Mouse (Mus musculus): Measurements from ENCODE around the gene Slc26a9.

Gene Slc26a9

DNA sequence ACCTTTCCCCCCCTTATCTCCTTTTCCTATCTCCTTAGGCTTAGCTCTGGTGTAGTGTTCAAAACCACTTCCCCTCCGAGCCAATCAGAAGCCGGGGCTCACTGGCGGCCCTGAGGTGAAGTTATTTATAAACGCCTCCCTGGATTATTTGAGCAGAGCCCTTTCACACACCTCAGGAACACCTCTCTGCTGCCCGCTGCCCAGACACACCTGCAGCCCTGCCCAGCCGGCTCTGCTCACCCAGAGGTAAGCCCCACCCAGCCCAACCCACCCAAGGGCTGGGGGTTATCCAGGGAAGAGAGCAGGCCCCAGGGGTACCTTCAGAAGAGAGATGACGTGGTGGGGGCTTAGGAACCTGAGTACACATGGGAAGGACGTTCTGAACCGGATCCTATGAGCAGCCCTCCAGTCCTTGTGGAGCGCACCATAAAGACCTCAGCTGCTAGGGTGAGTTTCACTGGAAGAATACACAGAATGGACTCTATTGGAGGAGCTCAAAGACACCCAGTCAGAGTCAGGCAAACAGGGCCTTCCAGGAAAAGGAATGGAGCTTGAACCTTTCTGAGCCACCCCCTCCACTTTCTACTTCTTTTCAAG is at the start of gene Slc26a9:
Gene Slc26a9, plus strand, starts transcription at position 155 of the 597 bp plus-strand sequence.
- ChIA-PET CTCF (interaction anchor here (0.6 to 2.0 kb wide), 7 partner anchors 20 to 635 kb away, joined by 3 to 10 read pairs (median 5); partner anchors contain the start of gene Rab29 (in 1 of the 4)), POLR2A (interaction anchor here in 2 of 4 experiments (0.7 to 1.7 kb wide), 8 partner anchors 14 to 216 kb away, joined by 3 to 6 read pairs (median 3); partner anchors contain the start of gene Fam72a (in 1 of the 2))

DNA sequence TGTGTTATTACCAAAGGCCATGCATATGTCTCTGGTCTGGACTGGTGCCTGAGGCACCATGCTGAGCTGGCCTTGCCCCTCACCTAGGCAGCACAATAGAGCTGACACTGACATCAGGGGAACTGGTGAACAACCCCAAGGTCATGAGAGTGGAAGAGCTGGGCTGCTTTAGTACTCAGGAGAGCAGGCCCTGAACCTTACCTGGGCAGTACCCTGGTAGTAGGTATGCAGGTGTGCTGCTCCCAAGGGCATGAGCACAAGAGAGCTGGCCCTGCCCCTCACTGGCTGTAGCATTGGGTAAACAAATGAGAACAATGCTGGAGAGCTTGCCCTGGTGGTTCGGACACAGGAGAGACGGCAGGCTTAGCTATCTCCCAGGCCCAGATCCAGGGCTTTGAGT is 48.5 kb upstream of the Slc26a9 start:
- POLR2A ChIA-PET = interaction anchor here in 1 of 4 experiments (0.6 kb wide), 1 partner anchor 317 kb away, joined by 10 read pairs; no protein-coding TSS in a partner anchor
- CTCF ChIA-PET = interaction anchor here in 1 of 4 experiments (0.9 kb wide), 1 partner anchor 17 kb away, joined by 3 read pairs; no protein-coding TSS in a partner anchor

DNA sequence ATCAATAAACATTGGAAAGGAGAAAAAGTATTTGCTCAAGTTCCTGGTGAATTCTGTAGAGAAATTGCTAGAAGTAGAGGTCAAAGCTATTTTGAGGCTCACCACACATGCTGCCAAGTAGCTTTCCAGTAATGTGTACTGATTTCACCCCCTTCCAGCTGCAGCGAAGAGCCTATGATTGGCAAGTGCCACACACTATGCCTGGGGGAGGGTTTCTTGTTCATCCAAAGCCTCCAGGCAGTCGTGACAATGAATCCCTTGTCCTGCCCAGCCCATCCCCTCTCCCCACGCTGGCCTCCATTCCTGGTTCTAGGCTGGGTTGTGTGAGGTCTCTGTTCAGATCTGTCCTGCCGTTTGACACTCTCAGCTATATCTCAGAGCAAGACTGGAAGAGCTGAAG is 47.5 kb upstream of the Slc26a9 start:
- CTCF ChIA-PET = no interaction called here

DNA sequence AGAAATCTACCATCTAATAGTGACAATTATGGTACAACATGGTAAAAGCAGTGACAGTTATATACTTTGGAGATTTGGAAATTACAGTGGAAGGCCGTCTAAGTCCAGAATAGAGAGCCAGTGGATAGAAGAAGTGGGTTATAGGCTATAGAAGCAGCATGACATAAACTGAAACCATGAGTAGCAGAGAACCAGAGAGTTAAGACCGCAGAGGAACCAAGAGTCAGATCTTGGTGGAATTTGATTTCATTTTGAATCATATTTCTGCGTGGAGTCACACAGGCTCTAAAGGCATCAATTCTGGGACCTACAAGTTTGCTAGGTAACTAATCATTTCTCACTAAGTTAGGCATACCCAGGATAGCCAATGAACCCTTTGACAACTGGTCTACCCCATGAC is 45.1 kb upstream of the Slc26a9 start:
- ChIA-PET POLR2A (no interaction called here), CTCF (interaction anchor here in 1 of 4 experiments (0.5 kb wide), 1 partner anchor 54 kb away, joined by 3 read pairs; no protein-coding TSS in a partner anchor)

More for the DNA sequence above, 47.5 kb upstream of the Slc26a9 start:
- POLR2A ChIA-PET = no interaction called here

DNA sequence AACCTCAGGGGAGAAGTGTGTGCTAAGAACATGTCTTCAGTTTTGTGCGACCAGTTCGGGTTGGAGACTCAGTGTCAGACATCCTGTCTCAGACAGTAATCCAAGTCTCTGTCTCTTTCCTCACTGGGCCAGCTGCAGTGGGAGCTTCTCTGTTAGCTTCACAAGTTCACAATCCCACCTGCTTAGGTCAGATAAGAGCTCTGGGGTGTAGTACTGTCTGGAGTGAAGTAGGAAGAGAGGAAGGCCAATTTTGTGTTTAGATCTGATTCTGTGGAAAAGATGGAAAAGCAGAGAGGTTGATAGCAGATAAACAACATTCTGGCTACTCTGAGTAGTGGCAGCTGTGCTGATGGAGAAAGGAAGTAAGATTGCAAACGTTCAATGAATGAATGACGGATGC is 44.2 kb upstream of the Slc26a9 start:
- ChIA-PET POLR2A (interaction anchor here in 2 of 4 experiments (0.5 to 0.8 kb wide), 3 partner anchors 21 to 105 kb away, joined by 3 to 5 read pairs (median 3); no protein-coding TSS in a partner anchor), CTCF (interaction anchor here in 2 of 4 experiments (0.6 to 2.1 kb wide), 2 partner anchors 15 to 357 kb away, joined by 4 to 5 read pairs; no protein-coding TSS in a partner anchor)

DNA sequence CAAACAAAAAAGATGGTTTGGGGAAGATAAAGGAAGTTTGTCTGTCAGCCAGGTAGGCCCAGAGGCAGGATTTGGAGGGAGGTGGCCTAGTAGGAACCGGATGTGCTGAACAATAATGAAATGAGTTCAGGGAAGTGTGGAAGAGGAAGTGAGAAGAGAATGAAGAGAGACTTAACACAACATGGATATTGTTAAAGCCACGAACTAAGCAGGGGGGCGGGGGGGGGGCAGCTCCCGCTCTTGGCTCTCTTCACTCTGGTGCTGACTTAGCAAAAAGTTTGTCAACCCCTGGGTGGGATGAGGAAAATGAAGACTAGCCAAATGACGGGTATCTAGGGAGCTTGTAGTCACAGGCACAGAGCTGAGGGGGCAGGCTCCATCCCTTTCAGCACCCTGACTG is 43.4 kb upstream of the Slc26a9 start:
- CTCF ChIA-PET = interaction anchor here in 3 of 4 experiments (0.6 to 2.6 kb wide), 8 partner anchors 12 to 263 kb away, joined by 3 to 18 read pairs (median 4); partner anchors contain the start of gene Slc45a3 (in 1 of the 3)
- POLR2A ChIA-PET = interaction anchor here in 2 of 4 experiments (0.6 to 1.4 kb wide), 4 partner anchors 12 to 1749 kb away, joined by 3 to 8 read pairs (median 4); no protein-coding TSS in a partner anchor

DNA sequence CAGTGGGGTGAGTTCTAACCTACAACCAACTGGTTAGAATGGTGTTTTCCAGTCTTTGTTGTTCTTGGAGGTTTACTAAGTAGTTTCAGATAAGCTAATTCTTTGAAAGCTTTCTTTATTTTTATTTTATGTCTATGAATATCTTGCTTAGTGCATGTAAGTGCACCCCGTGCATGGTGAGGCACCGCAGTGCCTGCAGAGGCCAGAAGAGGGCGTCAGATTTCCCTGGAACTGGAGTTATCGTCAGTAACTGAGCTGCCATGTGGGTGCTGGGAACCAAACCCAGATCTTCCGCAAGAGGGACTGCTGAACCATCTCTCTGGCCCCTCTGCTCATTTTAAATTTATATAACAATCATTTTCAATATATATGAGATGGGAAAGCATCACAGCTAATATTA is 42.4 kb upstream of the Slc26a9 start:
- ChIA-PET POLR2A (interaction anchor here in 3 of 4 experiments (0.6 to 1.4 kb wide), 4 partner anchors 11 to 280 kb away, joined by 3 to 8 read pairs (median 3); no protein-coding TSS in a partner anchor), CTCF (interaction anchor here (0.5 to 2.6 kb wide), 30 partner anchors 9 to 517 kb away, joined by 3 to 18 read pairs (median 4); partner anchors contain the start of genes Avpr1b (in 1 of the 4), Rab7b (in 1 of the 4) and Slc26a9 (in 1 of the 4))

DNA sequence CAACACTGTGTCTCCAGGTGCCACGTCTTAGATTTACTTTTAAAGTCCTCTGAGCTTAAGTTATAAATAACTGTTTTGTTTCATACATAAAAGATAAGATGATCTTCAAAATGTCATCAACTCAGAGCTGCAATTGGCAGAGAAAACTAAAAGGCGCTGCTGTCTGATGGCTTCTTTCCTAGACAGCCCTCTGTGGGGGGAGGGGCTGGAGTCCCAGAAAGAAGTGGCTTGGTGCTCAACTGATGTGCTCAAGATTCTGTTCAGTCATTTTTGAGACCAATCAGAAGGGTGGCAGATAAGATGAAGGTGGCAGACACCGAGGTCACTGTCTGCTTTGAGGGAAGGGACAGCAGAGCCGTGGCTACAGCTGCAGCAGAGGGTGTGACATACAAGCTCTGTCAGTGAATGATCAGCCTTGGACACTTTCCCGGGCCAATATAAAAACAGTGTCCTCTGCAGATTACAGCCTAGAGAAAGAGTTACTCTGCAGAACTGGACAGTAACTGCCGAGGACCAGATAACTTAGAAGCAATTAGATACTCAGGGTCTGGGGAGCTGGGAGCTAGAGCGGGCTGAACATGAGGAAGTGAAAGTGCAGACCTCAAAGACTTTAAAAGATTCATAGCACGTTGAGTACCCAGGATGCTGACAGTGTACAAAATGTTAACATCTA is 41.6 kb upstream of the Slc26a9 start:
- CTCF ChIA-PET = interaction anchor here (0.6 to 2.6 kb wide), 23 partner anchors 9 to 518 kb away, joined by 3 to 18 read pairs (median 4); partner anchors contain the start of genes Avpr1b (in 1 of the 4), Rab7b (in 1 of the 4) and Slc26a9 (in 1 of the 4)
- POLR2A ChIA-PET = interaction anchor here in 3 of 4 experiments (1.0 to 1.4 kb wide), 3 partner anchors 11 to 279 kb away, joined by 3 to 8 read pairs (median 3); no protein-coding TSS in a partner anchor

DNA sequence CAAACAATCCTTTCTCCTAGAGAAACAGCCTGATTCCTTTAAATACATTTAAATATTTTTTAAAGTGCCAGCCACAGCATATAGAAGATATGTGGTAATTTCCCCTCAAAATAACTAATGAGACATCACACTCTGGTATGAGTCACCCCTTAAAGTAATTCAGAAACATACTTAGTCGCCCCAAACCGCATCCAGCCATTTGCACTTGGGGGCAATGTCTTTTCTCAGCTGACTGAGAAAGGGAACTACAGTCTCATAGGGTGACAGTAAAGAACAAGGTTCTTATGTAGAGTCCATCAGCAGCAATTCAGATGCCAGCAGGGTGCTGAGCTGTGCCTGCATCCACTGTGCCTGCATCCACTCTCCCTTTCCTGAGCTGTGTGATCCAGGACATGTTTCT is 40.3 kb upstream of the Slc26a9 start:
- POLR2A ChIA-PET = interaction anchor here in 1 of 4 experiments (0.6 kb wide), 1 partner anchor 30 kb away, joined by 6 read pairs; no protein-coding TSS in a partner anchor
- CTCF ChIA-PET = interaction anchor here in 2 of 4 experiments (0.7 to 1.3 kb wide), 5 partner anchors 8 to 312 kb away, joined by 3 to 6 read pairs (median 3); no protein-coding TSS in a partner anchor

DNA sequence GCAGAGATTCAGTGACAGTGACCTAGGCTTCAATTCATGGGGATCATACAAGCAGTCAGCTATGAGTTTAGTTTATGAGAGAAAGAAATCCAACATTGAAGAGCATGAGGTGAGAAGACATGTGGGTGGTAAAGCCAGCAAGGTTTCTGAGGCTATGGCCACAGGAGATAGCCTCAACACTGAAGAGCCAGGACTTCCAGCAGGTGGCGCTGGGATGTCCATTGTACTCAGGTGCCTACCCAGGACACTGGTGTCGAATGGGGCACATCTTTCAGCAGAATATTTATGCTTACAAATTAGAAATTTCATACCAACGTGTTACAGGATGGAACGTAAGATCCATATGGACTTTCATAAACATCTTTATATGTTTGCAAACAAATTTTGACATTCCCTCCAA is 35.5 kb upstream of the Slc26a9 start:
- POLR2A ChIA-PET = no interaction called here
- CTCF ChIA-PET = interaction anchor here in 2 of 4 experiments (1.0 to 2.4 kb wide), 4 partner anchors 11 to 56 kb away, joined by 3 to 11 read pairs (median 3); no protein-coding TSS in a partner anchor

DNA sequence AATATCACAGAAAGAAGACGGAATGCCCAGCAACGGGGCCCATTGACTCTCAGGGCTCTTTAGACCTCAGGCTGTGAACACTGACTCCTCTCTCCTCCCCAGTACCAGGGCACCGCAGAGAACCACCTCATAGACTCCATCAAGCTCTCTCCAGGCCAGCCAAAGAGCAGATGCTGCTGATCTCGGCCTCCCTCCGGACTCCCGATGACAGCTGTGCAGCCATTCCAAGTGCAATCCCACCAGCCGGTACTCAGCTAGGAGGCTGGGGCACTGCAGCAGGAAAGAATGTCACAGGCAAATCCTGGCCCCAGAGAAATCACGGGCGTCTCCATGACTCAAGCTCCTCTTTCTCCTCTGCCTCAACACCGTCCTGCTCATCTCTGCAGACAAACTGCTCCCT is 32.3 kb upstream of the Slc26a9 start:
- POLR2A ChIA-PET = interaction anchor here in 3 of 4 experiments (1.3 to 1.7 kb wide), 5 partner anchors 38 to 184 kb away, joined by 3 to 5 read pairs (median 4); partner anchors contain the start of genes Fam72a (in 1 of the 3), Pm20d1 (in 1 of the 3) and Srgap2 (in 1 of the 3)
- CTCF ChIA-PET = interaction anchor here (0.7 to 2.5 kb wide), 16 partner anchors 8 to 679 kb away, joined by 3 to 45 read pairs (median 14); no protein-coding TSS in a partner anchor

DNA sequence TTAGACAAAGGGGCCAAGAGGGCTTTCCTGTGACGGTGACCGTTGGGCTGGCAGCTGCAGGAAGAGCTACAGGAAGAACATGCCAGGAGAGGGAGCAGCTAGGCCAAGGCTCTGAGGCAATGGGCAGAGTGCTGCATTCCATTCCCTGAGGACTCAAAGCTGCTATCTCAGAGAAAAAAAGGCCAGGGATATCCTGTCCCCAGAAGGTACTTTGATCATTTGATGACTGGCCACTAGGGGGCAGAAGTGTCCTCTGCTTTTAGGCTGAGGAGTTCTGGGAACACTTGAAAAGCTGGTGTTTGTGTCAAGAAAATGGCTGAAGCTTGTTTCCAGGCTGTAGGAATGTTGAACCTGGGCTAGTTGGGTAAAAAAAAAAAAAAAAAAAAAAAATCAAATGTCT is 31.4 kb upstream of the Slc26a9 start:
- ChIA-PET CTCF (interaction anchor here (0.5 to 2.5 kb wide), 88 partner anchors 9 to 678 kb away, joined by 3 to 45 read pairs (median 4); partner anchors contain the start of genes Rab29 (in 2 of the 4), Slc41a1 (in 2 of the 4), Fam72a (in 1 of the 4) and Ikbke (in 1 of the 4)), POLR2A (interaction anchor here in 3 of 4 experiments (0.6 to 1.7 kb wide), 17 partner anchors 8 to 295 kb away, joined by 3 to 8 read pairs (median 4); partner anchors contain the start of genes Fam72a (in 3 of the 3), Srgap2 (in 3 of the 3), Elk4 (in 1 of the 3) and Nucks1 (in 1 of the 3))

DNA sequence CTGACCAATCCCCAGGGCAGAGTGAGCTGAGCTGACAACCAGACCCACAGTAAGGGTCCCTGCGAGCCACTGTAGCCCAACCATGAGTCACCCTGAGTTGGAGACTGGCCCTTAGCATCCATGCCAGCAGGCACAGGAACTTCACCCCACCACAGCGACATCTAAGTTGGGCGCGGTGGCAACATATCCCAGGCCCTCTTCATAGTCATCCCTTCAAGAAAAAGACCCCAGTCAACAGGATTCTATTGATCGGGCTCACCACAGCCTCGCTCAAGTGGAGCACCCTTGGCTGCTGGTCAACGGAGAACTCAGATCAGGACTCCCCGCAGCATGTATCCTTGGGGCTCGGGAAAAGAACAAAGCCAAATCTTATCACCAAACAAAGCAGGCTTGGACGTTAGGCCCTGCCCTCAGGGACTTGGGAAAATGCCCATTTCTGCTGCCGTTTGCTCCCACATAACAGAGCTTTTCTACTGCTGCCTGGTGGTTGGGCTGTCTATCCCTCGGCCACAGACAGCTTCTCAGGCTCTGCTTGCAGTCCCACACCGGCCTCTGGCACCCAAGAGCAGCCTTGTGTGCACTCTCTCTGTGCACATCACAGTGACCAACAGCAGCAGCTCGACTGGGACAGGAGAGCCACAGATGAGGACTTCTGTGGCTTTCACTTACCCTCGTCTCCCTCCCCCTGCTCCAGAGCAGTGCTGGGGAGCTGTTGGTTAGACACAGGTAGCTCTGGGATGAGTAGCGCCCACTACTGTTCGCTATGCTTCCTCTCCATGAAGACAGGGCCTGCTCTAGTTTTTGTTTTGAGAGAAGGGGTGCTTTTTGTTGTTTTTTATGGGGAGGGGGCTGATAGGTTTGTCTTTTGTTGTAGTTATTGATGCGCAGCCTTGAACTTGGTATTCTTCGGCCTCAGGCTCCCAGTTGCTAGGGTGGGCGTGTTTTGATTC is 29.2 kb upstream of the Slc26a9 start:
- POLR2A ChIA-PET = interaction anchor here (0.5 to 1.9 kb wide), 12 partner anchors 25 to 237 kb away, joined by 3 to 6 read pairs (median 3); partner anchors contain the start of genes Fam72a (in 1 of the 4) and Srgap2 (in 1 of the 4)
- CTCF ChIA-PET = interaction anchor here (0.5 to 2.4 kb wide), 49 partner anchors 8 to 473 kb away, joined by 3 to 13 read pairs (median 4); partner anchors contain the start of genes Slc26a9 (in 2 of the 4), Fam72a (in 1 of the 4), Pm20d1 (in 1 of the 4) and Rab29 (in 1 of the 4)

DNA sequence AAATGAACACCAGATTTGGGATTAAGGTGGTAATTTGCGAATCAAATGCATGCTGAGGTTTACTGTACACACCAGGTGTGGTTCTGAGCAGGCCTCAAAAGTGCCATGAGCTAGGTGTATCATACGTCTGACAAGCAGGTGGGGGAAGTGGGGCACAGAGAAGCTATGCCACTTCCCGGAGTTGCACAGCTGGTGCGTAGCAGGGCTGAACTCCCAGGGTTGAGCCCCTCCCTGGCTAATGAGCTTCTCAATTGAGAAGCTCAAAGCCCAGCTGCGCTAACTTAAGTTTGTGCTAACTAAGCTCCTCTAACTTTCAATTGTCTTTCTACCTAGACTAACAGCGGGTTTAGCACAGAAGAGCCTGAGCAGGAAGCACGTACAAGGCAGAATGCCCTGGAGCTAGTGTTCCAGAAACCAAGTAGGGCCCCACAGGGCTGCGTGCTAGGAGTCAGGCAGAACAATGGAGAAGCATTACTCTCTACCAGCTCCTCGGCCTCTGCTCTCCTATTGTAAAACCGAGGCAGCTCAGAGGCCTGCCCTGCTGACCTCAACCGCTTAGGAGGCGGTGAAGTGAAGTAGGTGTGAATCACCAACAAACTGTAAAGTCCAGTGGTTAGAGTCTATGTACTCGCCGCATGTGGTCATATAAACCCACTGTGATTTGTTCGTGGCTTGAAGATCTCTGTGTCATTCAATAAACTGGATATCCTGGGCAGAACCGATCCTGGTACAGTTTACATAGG is 24.7 kb upstream of the Slc26a9 start:
- CTCF ChIA-PET = interaction anchor here in 2 of 4 experiments (0.5 to 1.2 kb wide), 15 partner anchors 10 to 679 kb away, joined by 3 to 6 read pairs (median 3); partner anchors contain the start of gene Fam72a (in 1 of the 2)

DNA sequence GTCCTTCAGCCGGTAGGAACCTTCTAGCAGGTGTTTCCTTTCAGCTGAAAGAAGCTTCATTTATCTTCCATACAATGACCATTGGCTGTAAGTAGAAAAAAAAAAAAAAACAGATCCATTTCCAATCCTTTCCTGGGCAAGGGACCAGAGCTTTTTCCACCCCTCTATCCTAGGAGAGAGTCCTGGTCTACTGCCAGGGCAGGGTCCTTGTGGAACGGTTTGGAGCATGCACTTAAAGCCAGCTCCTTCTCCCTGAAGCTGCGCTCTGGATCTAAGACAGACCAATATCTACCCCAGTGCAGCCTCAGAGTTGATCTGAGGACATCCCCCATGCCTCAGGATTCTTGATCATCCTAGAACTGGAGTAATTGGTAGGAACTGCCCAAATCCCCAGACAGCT is 21.8 kb upstream of the Slc26a9 start:
- ChIA-PET POLR2A (interaction anchor here in 2 of 4 experiments (0.8 to 1.2 kb wide), 3 partner anchors 9 to 18 kb away, joined by 3 to 4 read pairs (median 4); no protein-coding TSS in a partner anchor), CTCF (interaction anchor here in 2 of 4 experiments (1.3 to 2.8 kb wide), 3 partner anchors 9 to 10 kb away, joined by 3 to 9 read pairs (median 8); no protein-coding TSS in a partner anchor)

More for the DNA sequence above, 24.7 kb upstream of the Slc26a9 start:
- POLR2A ChIA-PET = interaction anchor here in 3 of 4 experiments (0.6 to 1.3 kb wide), 16 partner anchors 10 to 289 kb away, joined by 3 to 13 read pairs (median 3); partner anchors contain the start of genes Fam72a (in 2 of the 3), Nucks1 (in 1 of the 3), Pm20d1 (in 1 of the 3) and Rab29 (in 1 of the 3)
